Mouse (Mus musculus) monocyte, adult 5-6 weeks (primary cell): Measurements from ENCODE around the gene Nkiras2. TPM values are rescaled to one million over a fixed set of nuclear protein-coding genes. Genes with fewer than 3 reads are reported as not detected.
"Not testable (repeated sequence)": the region's sequence is repeated elsewhere in the genome, so short reads cannot be mapped to it uniquely, and the experiment has no call there.

ENCODE experiments used
- ATAC-seq: fragments of 153-309, 156-312 bp; replicated peaks from 2 replicates; pipeline ENCODE4 v1.8.0; 2017; ENCODE audit warnings: mild to moderate bottlenecking; ENCODE audit not compliant: low TSS enrichment, insufficient number of reproducible peaks, severe bottlenecking, poor library complexity, low FRiP score
- total RNA-seq: library from RNA; stranded (forward); fragments of 200-1000, 200-491, 200-594 nt; gene quantifications from 3 replicates; pipeline ENCODE4 v1.2.3, GENCODE M21; 2017

Gene Nkiras2
- total RNA-seq, 1 experiment from 2014 or later, result 54.5 TPM

- no peak for ATAC-seq
These were observed 24.4 kb upstream of the Nkiras2 start for GRCm38 (mm10) chr11:100594608-100595007.

- ATAC-seq, result no peak
These were observed 23.5 kb upstream of the Nkiras2 start for GRCm38 (mm10) chr11:100595533-100595932.

GRCm38 (mm10) chr11:100598074-100598473 lies 21.0 kb upstream of the Nkiras2 start:
- ATAC-seq, result no peak

- no peak for ATAC-seq
These were observed 17.7 kb upstream of the Nkiras2 start for GRCm38 (mm10) chr11:100601372-100601771.

GRCm38 (mm10) chr11:100603155-100603554 lies 15.9 kb upstream of the Nkiras2 start:
- ATAC-seq, result no peak

- ATAC-seq, result no peak
These were observed 15.2 kb upstream of the Nkiras2 start for GRCm38 (mm10) chr11:100603813-100604212.

GRCm38 (mm10) chr11:100604321-100605005 lies 14.6 kb upstream of the Nkiras2 start:
- no peak for ATAC-seq

GRCm38 (mm10) chr11:100605451-100605850 lies 13.6 kb upstream of the Nkiras2 start:
- ATAC-seq, result no peak

GRCm38 (mm10) chr11:100607121-100607520 lies 11.9 kb upstream of the Nkiras2 start:
- no peak for ATAC-seq

- no peak for ATAC-seq
These were observed 10.2 kb upstream of the Nkiras2 start for GRCm38 (mm10) chr11:100608796-100609195.

- ATAC-seq, result no peak
These were observed 9.6 kb upstream of the Nkiras2 start for GRCm38 (mm10) chr11:100609355-100609996.

GRCm38 (mm10) chr11:100609997-100610680 lies 8.9 kb upstream of the Nkiras2 start:
- no peak for ATAC-seq

- no peak for ATAC-seq
These were observed 7.4 kb upstream of the Nkiras2 start for GRCm38 (mm10) chr11:100611627-100612026.

GRCm38 (mm10) chr11:100613241-100613640 lies 5.8 kb upstream of the Nkiras2 start:
- ATAC-seq, result no peak

GRCm38 (mm10) chr11:100616332-100616731 lies 2.7 kb upstream of the Nkiras2 start:
- no peak for ATAC-seq

GRCm38 (mm10) chr11:100616836-100617235 lies 2.2 kb upstream of the Nkiras2 start:
- not testable (repeated sequence) for ATAC-seq

GRCm38 (mm10) chr11:100617480-100617879 lies 1.6 kb upstream of the Nkiras2 start:
- no peak for ATAC-seq

GRCm38 (mm10) chr11:100619485-100619975 lies 486 bp downstream of the Nkiras2 start:
- ATAC-seq, result peak; percentile 78

- ATAC-seq, result no peak
These were observed 938 bp downstream of the Nkiras2 start, which contains the start of gene Dnajc7 for GRCm38 (mm10) chr11:100619982-100620381. TSS of gene Dnajc7 (minus strand) at chr11:100620168.
